Mouse (Mus musculus) kidney, adult 2 months (tissue): ENCODE measurements around the gene Kcnj14.

Experiments used
- CTCF ChIP-seq: fragments of 200-500 bp; conservative IDR thresholded peaks from 2 replicates; pipeline ENCODE4 v1.5.1; 2011; ENCODE audit warnings: low read depth, mild to moderate bottlenecking, control low read depth, low read length, moderate library complexity, mixed read lengths; ENCODE audit not compliant: insufficient read depth, insufficient read length
- POLR2A ChIP-seq: fragments of 200-500 bp; IDR thresholded peaks from one replicate; pipeline ENCODE4 v1.6.1; 2011; ENCODE audit warnings: low read depth, low read length, control low read depth

DNA sequence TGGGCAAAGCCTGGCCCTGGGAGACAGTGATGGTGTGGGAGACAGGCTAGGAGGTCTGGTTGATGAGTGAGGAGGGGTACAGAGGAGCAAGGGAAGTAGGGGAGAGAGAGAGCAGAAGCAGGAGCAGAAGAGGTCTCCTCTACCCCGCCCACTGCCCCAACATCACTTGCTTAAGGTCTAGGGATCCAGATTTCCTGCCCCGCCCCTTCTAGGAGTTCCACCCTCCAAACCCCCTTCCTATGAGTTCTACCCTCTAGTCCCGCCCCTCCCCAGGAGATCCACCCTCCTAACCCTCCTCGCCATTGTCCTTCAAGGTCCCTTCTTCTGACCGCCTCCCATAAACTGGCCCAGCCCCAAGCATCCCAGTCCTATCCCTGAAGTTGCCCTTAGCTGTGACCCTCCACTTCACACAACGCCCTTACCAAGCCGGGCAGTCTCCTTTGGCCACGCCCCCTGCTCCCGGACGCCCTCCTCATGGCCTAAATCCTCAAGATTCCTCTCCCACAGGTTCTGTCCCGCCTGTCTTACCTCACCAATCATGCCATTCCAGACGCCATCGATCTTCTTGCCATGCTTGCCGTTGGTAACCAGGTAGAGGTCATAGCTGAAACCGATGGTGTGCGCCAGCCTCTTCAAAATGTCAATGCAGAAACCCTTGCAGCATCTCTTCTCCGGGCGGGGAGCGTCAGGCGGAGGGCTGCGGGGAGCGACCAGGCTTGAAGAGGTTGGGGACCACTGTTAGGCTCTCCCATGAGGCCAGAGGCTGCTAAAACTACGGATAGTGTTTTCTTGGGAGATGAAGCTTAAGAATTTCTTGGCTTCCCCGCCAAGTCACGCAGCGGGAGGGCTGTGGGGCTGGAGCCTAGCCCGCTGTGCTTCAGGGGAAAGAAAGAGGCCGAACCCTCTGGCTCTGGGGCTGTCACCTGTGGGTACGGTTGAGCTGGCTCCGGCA lies 32.6 kb upstream of the Kcnj14 start:
- TF ChIP-seq CTCF (no peak), POLR2A (no peak)
